Mouse (Mus musculus) midbrain, embryonic 14.5 days (tissue): ENCODE data around the gene Zbtb21. TPM values are rescaled to one million over a fixed set of nuclear protein-coding genes. Genes with fewer than 3 reads are reported as not detected.
"Not testable (repeated sequence)": the region's sequence is repeated elsewhere in the genome, so short reads cannot be mapped to it uniquely, and the experiment has no call there.

Source experiments
- ATAC-seq: fragments of 200-750 bp; cut with Nextera tagmentation; 2 replicates; pipeline ENCODE4 v1.8.0; 2017; ENCODE audit warnings: moderate number of reproducible peaks, moderate library complexity; ENCODE audit not compliant: low FRiP score, low TSS enrichment
- DNase-seq: peaks from one replicate; pipeline ENCODE4 v3.0.0-alpha.2; 2015
- H3K27ac ChIP-seq: fragments of 300-500 bp; sonication (generic); replicated peaks from 2 replicates; pipeline ENCODE4 v1.5.1; 2014; ENCODE audit warnings: mild to moderate bottlenecking, low read depth, low read length, moderate library complexity
- H3K27me3 ChIP-seq: fragments of 300-500 bp; sonication (generic); 2 replicates; pipeline ENCODE4 v1.6.1; 2014; ENCODE audit warnings: low read length, control low read depth, mixed read lengths; ENCODE audit not compliant: control insufficient read depth, insufficient read depth
- H3K36me3 ChIP-seq: fragments of 300-500 bp; sonication (generic); 2 replicates; pipeline ENCODE4 v1.6.1; 2014; ENCODE audit warnings: low read length, control low read depth; ENCODE audit not compliant: control insufficient read depth, insufficient read depth
- H3K4me1 ChIP-seq: fragments of 300-500 bp; sonication (generic); 2 replicates; pipeline ENCODE4 v1.6.1; 2014; ENCODE audit warnings: mild to moderate bottlenecking, antibody characterized with exemption, low read length, control low read depth; ENCODE audit not compliant: control insufficient read depth, insufficient read depth
- H3K4me2 ChIP-seq: fragments of 300-500 bp; sonication (generic); 2 replicates; pipeline ENCODE4 v1.6.1; 2014; ENCODE audit warnings: mild to moderate bottlenecking, low read length, moderate library complexity
- H3K4me3 ChIP-seq: fragments of 300-500 bp; sonication (generic); replicated peaks from 2 replicates; pipeline ENCODE4 v1.5.1; 2014; ENCODE audit warnings: low read depth, low read length
- H3K9ac ChIP-seq: fragments of 300-500 bp; sonication (generic); replicated peaks from 2 replicates; pipeline ENCODE4 v1.6.1; 2014; ENCODE audit warnings: mild to moderate bottlenecking, low read length, moderate library complexity
- H3K9me3 ChIP-seq: fragments of 300-500 bp; sonication (generic); 2 replicates; pipeline ENCODE4 v1.6.1; 2016; ENCODE audit warnings: low read length, control low read depth, mixed read lengths; ENCODE audit not compliant: control insufficient read depth
- WGBS: fragments of 180-500 bp; shearing (Covaris S2); extraction: QIAGEN DNeasy Blood & Tissue Kit; methylation state at CpG from one replicate; pipeline ENCODE4 v1.1.7; 2014; 5-methylcytosine and 5-hydroxymethylcytosine counted together
- polyA plus RNA-seq: library from polyadenylated mRNA; unstranded; fragments of >200 nt; fragmentation: Nextera tagmentation; extraction: Ambion mirVana; gene quantifications from 2 replicates; pipeline ENCODE4 v1.2.1, GENCODE M21; 2014

Zbtb21 gene
- polyA plus RNA-seq, 1 experiment from 2014 or later = 12.7 TPM

- H3K4me1 ChIP-seq = no peaks in the 10 kb centered on the region
- no peak overlapping the region for H3K4me3 ChIP-seq
- H3K27me3 ChIP-seq = no peaks in the 10 kb centered on the region
- ATAC-seq = no peak
- H3K4me2 ChIP-seq = no peak overlapping the region
- no peak overlapping the region for H3K9ac ChIP-seq
- no peaks in the 10 kb centered on the region for H3K9me3 ChIP-seq
- H3K36me3 ChIP-seq = peaks cover 61% of the 10 kb centered on the region
- WGBS = 95% methylated on average over 2 of the region's 2 CpGs
- H3K27ac ChIP-seq = no peak overlapping the region
- no peak for DNase-seq
Observed at GRCm38 (mm10) chr16:97953300-97953699, 9.1 kb downstream of the Zbtb21 start.

- no peak for ATAC-seq
- DNase-seq = no peak
- no peak overlapping the region for H3K9ac ChIP-seq
- no peak overlapping the region for H3K27ac ChIP-seq
- WGBS = 90% methylated on average over 9 of the region's 9 CpGs
- H3K9me3 ChIP-seq = no peaks in the 10 kb centered on the region
- H3K27me3 ChIP-seq = no peaks in the 10 kb centered on the region
- H3K4me3 ChIP-seq = no peak overlapping the region
- H3K4me1 ChIP-seq = no peaks in the 10 kb centered on the region
- H3K4me2 ChIP-seq = no peak overlapping the region
- peaks cover 64% of the 10 kb centered on the region for H3K36me3 ChIP-seq
Observed at GRCm38 (mm10) chr16:97952801-97953200, 9.6 kb downstream of the Zbtb21 start.

GRCm38 (mm10) chr16:97952371-97952770 lies 10.1 kb downstream of the Zbtb21 start:
- H3K9me3 ChIP-seq = no peaks in the 10 kb centered on the region
- H3K27me3 ChIP-seq = no peaks in the 10 kb centered on the region
- no peak overlapping the region for H3K9ac ChIP-seq
- ATAC-seq (no peak), DNase-seq (no peak)
- WGBS = 98% methylated on average over 4 of the region's 4 CpGs
- H3K36me3 ChIP-seq = peaks cover 64% of the 10 kb centered on the region
- H3K4me3 ChIP-seq = no peak overlapping the region
- no peaks in the 10 kb centered on the region for H3K4me1 ChIP-seq
- H3K27ac ChIP-seq = no peak overlapping the region
- no peak overlapping the region for H3K4me2 ChIP-seq

GRCm38 (mm10) chr16:97950061-97950460 lies 12.4 kb downstream of the Zbtb21 start:
- no peak overlapping the region for H3K9ac ChIP-seq
- ATAC-seq (no peak), DNase-seq (no peak)
- H3K4me1 ChIP-seq = no peaks in the 10 kb centered on the region
- no peaks in the 10 kb centered on the region for H3K27me3 ChIP-seq
- H3K36me3 ChIP-seq = peaks cover 51% of the 10 kb centered on the region
- 95% methylated on average over 8 of the region's 8 CpGs for whole genome bisulfite sequencing
- no peak overlapping the region for H3K27ac ChIP-seq
- no peak overlapping the region for H3K4me2 ChIP-seq
- H3K9me3 ChIP-seq = no peaks in the 10 kb centered on the region
- H3K4me3 ChIP-seq = no peak overlapping the region

GRCm38 (mm10) chr16:97948836-97949235 lies 13.6 kb downstream of the Zbtb21 start:
- Histone ChIP-seq H3K9ac (no peak overlapping the region), H3K27me3 (no peaks in the 10 kb centered on the region), H3K36me3 (peaks cover 50% of the 10 kb centered on the region), H3K4me2 (no peak overlapping the region), H3K27ac (no peak overlapping the region), H3K9me3 (no peaks in the 10 kb centered on the region), H3K4me1 (no peaks in the 10 kb centered on the region), H3K4me3 (no peak overlapping the region)
- ATAC-seq (no peak), DNase-seq (no peak)
- WGBS = 82% methylated on average over 4 of the region's 4 CpGs

GRCm38 (mm10) chr16:97946993-97947392 lies 15.4 kb downstream of the Zbtb21 start:
- peaks cover 34% of the 10 kb centered on the region for H3K36me3 ChIP-seq
- H3K9me3 ChIP-seq, H3K4me3 ChIP-seq, DNase-seq, H3K4me1 ChIP-seq, ATAC-seq, H3K27me3 ChIP-seq, H3K4me2 ChIP-seq, H3K27ac ChIP-seq, H3K9ac ChIP-seq: not testable (repeated sequence)
- WGBS = 75% methylated on average over 2 of the region's 2 CpGs

- H3K27ac ChIP-seq = no peak overlapping the region
- DNase-seq (no peak), ATAC-seq (no peak)
- H3K9ac ChIP-seq = no peak overlapping the region
- no peaks in the 10 kb centered on the region for H3K4me1 ChIP-seq
- H3K9me3 ChIP-seq = no peaks in the 10 kb centered on the region
- H3K27me3 ChIP-seq = no peaks in the 10 kb centered on the region
- H3K4me2 ChIP-seq = no peak overlapping the region
- H3K4me3 ChIP-seq = no peak overlapping the region
- no peaks in the 10 kb centered on the region for H3K36me3 ChIP-seq
Observed at GRCm38 (mm10) chr16:97941844-97942243, 20.6 kb downstream of the Zbtb21 start.

GRCm38 (mm10) chr16:97940471-97940973 lies 21.9 kb downstream of the Zbtb21 start:
- no peak overlapping the region for H3K4me2 ChIP-seq
- no peak overlapping the region for H3K27ac ChIP-seq
- H3K27me3 ChIP-seq = no peaks in the 10 kb centered on the region
- no peaks in the 10 kb centered on the region for H3K36me3 ChIP-seq
- no peak overlapping the region for H3K9ac ChIP-seq
- no peaks in the 10 kb centered on the region for H3K9me3 ChIP-seq
- ATAC-seq (no peak), DNase-seq (no peak)
- H3K4me3 ChIP-seq = no peak overlapping the region
- H3K4me1 ChIP-seq = no peaks in the 10 kb centered on the region
- 89% methylated on average over 3 of the region's 3 CpGs for WGBS

- ATAC-seq = no peak
- 72% methylated on average over 3 of the region's 3 CpGs for WGBS
- H3K4me3 ChIP-seq = no peak overlapping the region
Observed at GRCm38 (mm10) chr16:97935815-97936214, 26.6 kb downstream of the Zbtb21 start.

More at GRCm38 (mm10) chr16:97935815-97936214, 26.6 kb downstream of the Zbtb21 start:
- Histone ChIP-seq H3K4me1 (no peaks in the 10 kb centered on the region), H3K36me3 (no peaks in the 10 kb centered on the region), H3K9ac (no peak overlapping the region), H3K27ac (no peak overlapping the region), H3K9me3 (no peaks in the 10 kb centered on the region), H3K27me3 (no peaks in the 10 kb centered on the region), H3K4me2 (no peak overlapping the region)
- DNase-seq = no peak
